Mouse (Mus musculus) liver, embryonic 15.5 days (tissue): ENCODE results near the gene Ubn1. TPM values are rescaled to one million over a fixed set of nuclear protein-coding genes. Genes with fewer than 3 reads are reported as not detected.

Experiments
- ATAC-seq: fragments of 200-750 bp; cut with Nextera tagmentation; 2 replicates; pipeline ENCODE4 v1.8.0; 2017; ENCODE audit warnings: moderate number of reproducible peaks, mild to moderate bottlenecking, moderate library complexity; ENCODE audit not compliant: insufficient read depth
- H3K27ac ChIP-seq: fragments of 300-500 bp; sonication (generic); replicated peaks from 2 replicates; pipeline ENCODE4 v1.5.1; 2015; ENCODE audit warnings: mild to moderate bottlenecking, inconsistent platforms
- H3K27me3 ChIP-seq: fragments of 300-500 bp; sonication (generic); 2 replicates; pipeline ENCODE4 v1.6.1; 2015; ENCODE audit warnings: mild to moderate bottlenecking, inconsistent platforms
- H3K36me3 ChIP-seq: fragments of 300-500 bp; sonication (generic); replicated peaks from 2 replicates; pipeline ENCODE4 v1.6.1; 2015; ENCODE audit warnings: moderate library complexity, mild to moderate bottlenecking, inconsistent platforms
- H3K4me1 ChIP-seq: fragments of 300-500 bp; sonication (generic); replicated peaks from 2 replicates; pipeline ENCODE4 v1.6.1; 2015; ENCODE audit warnings: inconsistent platforms
- H3K4me2 ChIP-seq: fragments of 300-500 bp; sonication (generic); 2 replicates; pipeline ENCODE4 v1.6.1; 2015; ENCODE audit warnings: moderate library complexity, mild to moderate bottlenecking, inconsistent platforms
- H3K4me3 ChIP-seq: fragments of 300-500 bp; sonication (generic); replicated peaks from 2 replicates; pipeline ENCODE4 v1.5.1; 2015; ENCODE audit warnings: mild to moderate bottlenecking, inconsistent platforms
- H3K9ac ChIP-seq: fragments of 300-500 bp; sonication (generic); 2 replicates; pipeline ENCODE4 v1.6.1; 2015; ENCODE audit warnings: moderate library complexity, mild to moderate bottlenecking, inconsistent platforms
- H3K9me3 ChIP-seq: fragments of 300-500 bp; sonication (generic); replicated peaks from 2 replicates; pipeline ENCODE4 v1.6.1; 2016; ENCODE audit warnings: inconsistent platforms
- WGBS: fragments of 180-500 bp; shearing (Covaris S2); methylation state at CpG from one replicate; pipeline ENCODE4 v1.1.7; 2015; ENCODE audit warnings: mixed read lengths; ENCODE audit not compliant: insufficient replicate concordance; 5-methylcytosine and 5-hydroxymethylcytosine counted together
- polyA plus RNA-seq: library from polyadenylated mRNA; unstranded; fragments of >200 nt; fragmentation: Nextera tagmentation; extraction: Ambion mirVana; gene quantifications from 2 replicates; pipeline ENCODE4 v1.2.1, GENCODE M21; 2015

The Ubn1 gene
- polyA plus RNA-seq, 1 experiment from 2014 or later, result 8.5 TPM

- Histone ChIP-seq H3K27me3 (peaks cover 17% of the 10 kb centered on the region; the same call in 1 of the 2 replicates), H3K9me3 (no peaks in the 10 kb centered on the region), H3K4me3 (no peak overlapping the region), H3K4me1 (no peaks in the 10 kb centered on the region), H3K27ac (no peak overlapping the region), H3K9ac (no peak overlapping the region), H3K36me3 (no peaks in the 10 kb centered on the region), H3K4me2 (no peak overlapping the region)
- ATAC-seq, result no peak
- WGBS, result 59% methylated on average over 4 of the region's 4 CpGs
Observed at GRCm38 (mm10) chr16:5119385-5119784, 69.5 kb downstream of the Ubn1 start.

GRCm38 (mm10) chr16:5119845-5120244, 70.0 kb downstream of the Ubn1 start:
- H3K4me2 ChIP-seq, result no peak overlapping the region
- H3K9me3 ChIP-seq, result no peaks in the 10 kb centered on the region
- ATAC-seq, result no peak
- no peak overlapping the region for H3K9ac ChIP-seq
- peaks cover 17% of the 10 kb centered on the region; the same call in 1 of the 2 replicates for H3K27me3 ChIP-seq
- H3K4me1 ChIP-seq, result no peaks in the 10 kb centered on the region
- H3K36me3 ChIP-seq, result no peaks in the 10 kb centered on the region
- no peak overlapping the region for H3K4me3 ChIP-seq
- H3K27ac ChIP-seq, result no peak overlapping the region
- WGBS, result 59% methylated on average over 4 of the region's 4 CpGs

GRCm38 (mm10) chr16:5123476-5123875, 73.6 kb downstream of the Ubn1 start:
- WGBS, result 46% methylated on average over 6 of the region's 6 CpGs
- no peak for ATAC-seq
- no peaks in the 10 kb centered on the region for H3K9me3 ChIP-seq
- no peaks in the 10 kb centered on the region for H3K36me3 ChIP-seq
- H3K9ac ChIP-seq, result no peak overlapping the region
- H3K4me2 ChIP-seq, result no peak overlapping the region
- no peaks in the 10 kb centered on the region for H3K4me1 ChIP-seq
- no peak overlapping the region for H3K27ac ChIP-seq
- H3K4me3 ChIP-seq, result no peak overlapping the region
- H3K27me3 ChIP-seq, result peaks cover 17% of the 10 kb centered on the region; the same call in 1 of the 2 replicates

- H3K9me3 ChIP-seq, result no peaks in the 10 kb centered on the region
- H3K27me3 ChIP-seq, result peaks cover 56% of the 10 kb centered on the region
- no peak for ATAC-seq
- no peak overlapping the region for H3K9ac ChIP-seq
- no peaks in the 10 kb centered on the region for H3K36me3 ChIP-seq
- 44% methylated on average over 2 of the region's 2 CpGs for WGBS
- H3K4me2 ChIP-seq, result no peak overlapping the region
- H3K27ac ChIP-seq, result no peak overlapping the region
- no peak overlapping the region for H3K4me3 ChIP-seq
- peaks cover 8% of the 10 kb centered on the region; the same call in 1 of the 2 replicates for H3K4me1 ChIP-seq
Observed at GRCm38 (mm10) chr16:5130196-5130595, 80.3 kb downstream of the Ubn1 start.

- no peaks in the 10 kb centered on the region for H3K36me3 ChIP-seq
- WGBS, result 22% methylated on average over 4 of the region's 4 CpGs
- peaks cover 8% of the 10 kb centered on the region; the same call in 1 of the 2 replicates for H3K4me1 ChIP-seq
- H3K4me3 ChIP-seq, result no peak overlapping the region
- H3K27me3 ChIP-seq, result peaks cover 56% of the 10 kb centered on the region
- H3K27ac ChIP-seq, result no peak overlapping the region
- no peaks in the 10 kb centered on the region for H3K9me3 ChIP-seq
- no peak overlapping the region for H3K9ac ChIP-seq
- ATAC-seq, result peak; percentile 35
- no peak overlapping the region for H3K4me2 ChIP-seq
Observed at GRCm38 (mm10) chr16:5130766-5131165, 80.9 kb downstream of the Ubn1 start.

GRCm38 (mm10) chr16:5131251-5131922, 81.5 kb downstream of the Ubn1 start:
- Histone ChIP-seq H3K9ac (no peak overlapping the region), H3K27me3 (peaks cover 56% of the 10 kb centered on the region), H3K4me1 (peaks cover 14% of the 10 kb centered on the region), H3K9me3 (no peaks in the 10 kb centered on the region), H3K27ac (no peak overlapping the region), H3K4me2 (peak overlapping the region; percentile 61), H3K36me3 (no peaks in the 10 kb centered on the region), H3K4me3 (peak overlapping the region; percentile 45)
- WGBS, result 4% methylated on average over 25 of the region's 25 CpGs
- ATAC-seq, result no peak

- peak within 1 kb of the TSS; percentile 61 for H3K4me2 ChIP-seq
- H3K27me3 ChIP-seq, result peaks cover 56% of the 10 kb centered on the region
- H3K9ac ChIP-seq, result no peak within 1 kb of the TSS
- peak within 1 kb of the TSS; percentile 45 for H3K4me3 ChIP-seq
- under 1% methylated on average over 39 of the region's 39 CpGs for WGBS
- H3K36me3 ChIP-seq, result no peaks in the 10 kb centered on the region
- H3K9me3 ChIP-seq, result no peaks in the 10 kb centered on the region
- H3K27ac ChIP-seq, result no peak within 1 kb of the TSS
- peaks cover 17% of the 10 kb centered on the region for H3K4me1 ChIP-seq
- peak; percentile 61 for ATAC-seq
Observed at GRCm38 (mm10) chr16:5132401-5132801, 82.5 kb downstream of the Ubn1 start, which contains the start of gene Ppl. Gene Ppl (minus strand): TSS chr16:5132421.

GRCm38 (mm10) chr16:5134623-5135330, 84.9 kb downstream of the Ubn1 start:
- H3K36me3 ChIP-seq, result no peaks in the 10 kb centered on the region
- peaks cover 17% of the 10 kb centered on the region for H3K4me1 ChIP-seq
- ATAC-seq, result no peak
- no peak overlapping the region for H3K4me2 ChIP-seq
- peaks cover 45% of the 10 kb centered on the region for H3K27me3 ChIP-seq
- H3K9me3 ChIP-seq, result no peaks in the 10 kb centered on the region
- no peak overlapping the region for H3K9ac ChIP-seq
- no peak overlapping the region for H3K4me3 ChIP-seq
- no peak overlapping the region for H3K27ac ChIP-seq
- 59% methylated on average over 14 of the region's 14 CpGs for WGBS

GRCm38 (mm10) chr16:5135551-5136261, 85.8 kb downstream of the Ubn1 start:
- WGBS, result 48% methylated on average over 8 of the region's 8 CpGs
- H3K27me3 ChIP-seq, result peaks cover 39% of the 10 kb centered on the region
- no peak overlapping the region for H3K4me3 ChIP-seq
- H3K4me1 ChIP-seq, result peaks cover 17% of the 10 kb centered on the region
- H3K9me3 ChIP-seq, result no peaks in the 10 kb centered on the region
- no peak overlapping the region for H3K4me2 ChIP-seq
- no peak; the same call in 1 of the 2 replicates for ATAC-seq
- H3K9ac ChIP-seq, result no peak overlapping the region
- no peak overlapping the region for H3K27ac ChIP-seq
- H3K36me3 ChIP-seq, result no peaks in the 10 kb centered on the region
